Mouse (Mus musculus) adrenal gland, postnatal 36 days (tissue): Measurements from ENCODE around the gene Tnp1. TPM values are rescaled to one million over a fixed set of nuclear protein-coding genes. Genes with fewer than 3 reads are reported as not detected.
A peak's percentile ranks its signal among the peaks of the same experiment; 100 is the strongest.

Experiments used
- DNase-seq, 2 experiments: peaks; one replicate each; pipeline ENCODE4 v3.0.0; 2021; ENCODE audit warnings: mixed read lengths in 1 of 2
- long read RNA-seq, 2 experiments: library from polyadenylated mRNA; stranded (forward); transcript quantifications; one replicate each; pipeline ENCODE4 v2.0.0; 2021; ENCODE audit warnings: borderline sequencing depth in 2 of 2
- total RNA-seq, 2 experiments: library from RNA; stranded (reverse); gene quantifications; 2 replicates each; pipeline ENCODE4 v1.2.3; 2021

Gene Tnp1
- total RNA-seq = not detected
- long read RNA-seq, experiment 1 = 0 reads
- long read RNA-seq, experiment 2 = 0 reads

GRCm38 (mm10) chr1:73015731-73016130, at the start of gene Tnp1:
TSS of gene Tnp1 (minus strand) at chr1:73015909.
- no peak for DNase-seq

DNA sequence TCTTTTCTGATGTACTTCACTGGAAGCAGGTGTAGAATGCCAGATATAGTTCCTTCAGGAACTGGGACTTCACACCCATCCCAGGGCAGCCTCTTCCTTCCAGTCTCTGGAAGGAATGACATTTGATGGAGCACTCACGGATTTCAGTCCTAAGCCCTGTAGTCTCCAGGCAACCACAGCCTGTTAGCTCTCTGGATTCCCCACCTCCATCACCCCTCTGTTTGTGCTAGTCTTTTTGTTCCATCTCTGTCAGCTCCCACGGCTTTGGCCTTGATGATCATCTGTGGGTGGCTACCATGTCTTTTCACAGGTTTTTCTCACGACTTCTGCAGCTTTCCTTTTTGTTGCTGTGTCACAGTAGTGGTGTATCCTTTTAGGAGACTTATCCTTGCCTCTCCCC, 48.6 kb upstream of the Tnp1 start:
- DNase-seq = no peak

DNA sequence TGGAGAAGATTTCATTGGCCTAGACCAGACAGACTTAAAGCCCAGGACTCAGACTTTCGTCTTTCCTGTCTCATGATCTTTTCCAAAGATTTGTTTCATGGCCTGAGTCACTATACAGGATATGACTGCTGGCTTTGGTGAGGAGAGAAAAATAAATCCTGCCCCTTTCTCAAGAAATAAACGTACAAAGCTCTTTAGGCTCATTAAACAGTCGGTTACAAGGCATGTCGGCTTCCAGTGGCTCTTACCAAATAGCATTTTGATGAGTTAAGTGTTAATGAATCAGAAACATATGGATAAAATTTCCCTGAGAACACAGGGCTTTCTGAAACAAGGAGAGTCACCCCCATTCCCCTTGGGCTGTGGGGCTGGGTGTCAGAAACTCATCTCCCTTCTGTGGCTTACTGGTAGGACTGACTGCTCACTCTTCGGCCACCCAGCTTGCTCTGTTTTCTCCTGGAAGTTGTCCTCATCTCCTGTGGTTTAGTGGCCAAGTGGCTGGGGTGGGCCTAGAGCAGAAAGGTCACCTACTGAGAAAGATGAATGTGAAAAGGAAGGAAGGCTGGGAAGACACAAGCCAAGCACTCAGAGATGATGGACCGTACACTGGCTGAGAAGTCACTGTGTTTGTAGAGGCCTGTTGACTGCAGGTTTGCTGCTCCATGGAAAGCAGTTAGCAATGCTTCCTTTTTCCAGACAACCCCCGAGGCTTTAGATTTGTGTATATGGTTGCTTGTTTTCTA, 46.0 kb upstream of the Tnp1 start:
- DNase-seq = no peak

DNA sequence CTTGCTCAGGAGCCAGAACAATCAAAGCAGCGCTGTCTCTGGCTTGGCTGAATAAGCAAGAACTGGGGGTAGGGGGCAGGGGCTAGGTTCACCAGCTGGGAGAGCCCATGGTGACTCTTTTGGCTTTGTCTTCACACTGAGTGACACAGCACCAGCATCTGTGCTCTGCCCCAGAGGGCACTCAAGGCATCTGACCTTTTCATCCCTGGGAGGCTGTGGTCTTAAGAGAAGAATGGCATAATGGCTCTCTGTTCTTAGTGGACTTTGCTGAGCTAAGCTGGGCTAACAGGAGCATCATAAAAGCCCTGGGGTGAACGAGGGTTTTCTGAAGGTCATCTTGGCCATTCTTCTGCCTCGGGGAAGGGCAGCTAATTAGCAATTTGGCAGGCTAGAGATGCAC, 44.6 kb upstream of the Tnp1 start:
- DNase-seq = no peak

DNA sequence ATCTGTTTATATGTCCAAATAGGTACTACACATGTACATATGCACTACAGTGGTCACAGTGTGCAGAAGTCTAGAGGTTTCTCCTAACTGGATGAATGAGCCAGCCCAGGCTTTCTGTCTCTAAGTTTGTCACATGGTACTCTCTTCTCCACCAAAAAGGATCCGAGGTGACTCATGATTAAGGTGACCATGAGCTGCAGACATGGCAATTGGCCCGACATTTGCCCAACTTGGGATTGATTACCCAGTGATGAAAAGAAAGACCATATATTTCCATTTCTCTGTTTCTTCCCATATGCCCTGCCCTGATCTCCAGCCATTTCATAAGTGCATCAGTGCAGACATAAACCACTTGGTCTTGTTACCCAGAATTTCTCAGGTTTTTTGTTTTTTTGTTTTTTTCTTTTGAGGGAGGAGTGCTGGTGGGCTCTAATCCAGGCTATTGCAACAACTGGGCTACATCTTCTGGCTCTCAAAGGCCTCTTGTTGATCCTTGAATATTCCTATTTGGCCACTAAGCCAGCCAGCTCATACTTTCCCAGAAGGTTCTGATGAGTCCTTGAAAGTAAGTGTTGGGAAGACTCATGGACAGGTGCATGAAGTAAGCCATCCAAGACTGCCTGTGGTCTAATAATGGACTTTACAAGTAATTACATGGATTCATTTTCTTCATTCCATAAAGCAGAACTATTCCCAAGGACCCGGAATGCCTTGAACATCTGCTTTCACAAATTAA, 40.7 kb upstream of the Tnp1 start:
- peak in 1 of 2 experiments; percentile 61 for DNase-seq

GRCm38 (mm10) chr1:73055820-73056219, 40.1 kb upstream of the Tnp1 start:
- DNase-seq = no peak

DNA sequence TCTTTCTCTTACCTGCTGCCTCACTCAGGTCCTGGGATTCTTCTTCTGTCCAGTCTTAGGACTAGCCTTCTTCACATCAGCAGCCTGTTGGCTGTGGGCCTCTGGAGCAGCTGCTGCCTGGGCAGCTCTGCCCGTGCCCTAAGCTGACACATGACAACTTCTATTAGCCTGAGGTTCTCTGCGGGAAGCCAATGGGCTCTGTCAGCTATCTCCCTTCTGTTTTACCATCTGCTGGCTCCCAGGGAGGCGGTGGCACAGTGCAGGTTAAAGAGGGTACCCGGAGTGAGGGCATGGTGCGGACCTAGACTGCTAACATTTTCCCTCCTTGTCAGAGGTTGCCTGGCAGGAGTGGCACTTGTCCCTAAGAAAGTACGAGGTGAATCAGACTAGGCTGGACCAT, 39.5 kb upstream of the Tnp1 start:
- no peak for DNase-seq

GRCm38 (mm10) chr1:73053545-73054326, 38.0 kb upstream of the Tnp1 start:
- DNase-seq = no peak

GRCm38 (mm10) chr1:73046896-73047672, 31.4 kb upstream of the Tnp1 start:
- DNase-seq = no peak

DNA sequence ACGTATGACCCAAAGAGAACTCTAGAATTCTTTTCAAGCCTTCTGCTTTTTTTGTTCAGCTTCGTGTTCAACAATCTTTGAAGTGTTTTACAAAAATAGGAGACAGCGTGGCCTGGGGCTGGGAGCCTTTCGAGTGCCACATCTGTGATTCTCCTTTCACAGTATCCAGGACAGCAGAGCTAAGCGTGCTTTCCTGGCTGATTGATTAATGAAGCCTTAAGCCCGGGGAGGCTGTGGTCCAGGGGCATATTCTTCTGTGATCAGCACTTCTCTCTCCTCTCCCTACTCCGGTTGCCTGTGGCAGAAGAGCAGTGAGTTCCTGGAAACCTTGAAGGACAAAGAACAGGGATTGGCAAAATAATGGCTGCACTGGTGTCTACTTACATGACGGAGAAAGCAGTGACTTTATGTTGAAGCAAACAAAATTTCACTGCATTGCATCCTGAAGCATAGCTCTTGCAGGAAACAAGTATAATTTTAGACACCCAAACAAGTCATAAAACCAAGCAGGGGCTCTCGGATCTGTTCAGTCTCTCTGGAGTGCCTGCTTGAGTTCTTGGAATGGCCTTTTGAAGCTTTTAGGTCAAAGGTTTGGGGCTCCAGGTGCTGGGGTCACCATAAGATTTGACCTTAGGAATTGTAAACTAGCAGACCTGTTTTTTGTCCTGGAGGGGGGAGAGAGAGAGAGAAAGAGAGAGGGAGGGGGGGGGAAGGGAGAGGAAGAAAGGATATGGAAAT, 30.4 kb upstream of the Tnp1 start:
- DNase-seq = no peak

DNA sequence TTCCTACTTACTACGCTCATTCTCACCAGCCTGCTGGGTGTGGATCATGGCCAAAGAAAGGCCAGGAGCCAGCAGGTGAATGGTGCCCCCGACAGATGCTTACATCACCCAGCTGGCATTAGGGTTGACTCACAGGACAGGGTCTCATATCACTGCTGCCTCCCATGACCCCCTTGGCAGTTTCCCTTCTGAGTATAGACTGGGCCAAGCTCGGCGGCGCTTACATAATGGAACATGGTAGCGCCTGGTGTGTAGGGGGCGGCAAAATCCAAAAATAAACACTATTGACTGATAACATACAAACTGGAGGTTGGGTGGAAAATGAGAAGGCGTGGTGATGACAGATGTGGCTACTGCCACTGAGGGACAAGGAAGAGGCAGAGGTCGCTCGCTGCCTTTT, 28.0 kb upstream of the Tnp1 start:
- no peak for DNase-seq

DNA sequence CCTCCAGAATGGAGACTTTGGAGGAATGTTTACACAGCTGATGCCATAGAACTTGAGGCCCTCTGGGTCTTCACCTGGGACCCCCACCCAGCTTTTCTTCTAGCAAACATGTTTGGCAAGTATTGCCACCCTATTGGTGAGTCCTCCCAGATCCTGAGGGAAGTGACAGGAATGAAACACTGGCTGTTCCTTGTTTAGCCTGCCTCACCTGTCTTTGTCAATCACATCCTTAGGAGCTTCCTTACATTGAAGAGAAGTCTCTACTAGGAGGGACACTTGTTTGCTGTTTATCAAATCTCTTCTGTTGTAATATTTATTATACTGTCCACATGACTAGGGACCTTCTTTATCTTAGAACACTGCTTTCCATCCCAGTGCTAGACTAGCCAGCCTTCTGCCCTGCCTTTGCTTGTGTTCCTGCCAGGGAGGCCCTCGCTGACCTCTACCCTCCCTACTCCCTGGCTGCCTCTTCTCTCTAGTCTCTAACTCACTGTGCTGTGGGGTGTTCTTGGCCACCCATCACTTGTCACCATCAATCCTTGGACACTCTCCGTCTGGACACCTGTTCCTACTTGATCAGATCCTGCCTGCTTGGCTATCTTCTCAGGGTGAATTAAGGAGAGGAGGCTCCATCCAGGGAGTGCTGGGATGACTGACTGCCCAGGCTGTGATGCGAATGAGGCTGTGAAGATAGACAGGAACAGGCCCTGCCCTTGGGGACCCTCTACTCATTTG, 25.1 kb upstream of the Tnp1 start:
- DNase-seq = no peak

- no peak for DNase-seq
These were observed 22.8 kb upstream of the Tnp1 start for GRCm38 (mm10) chr1:73038532-73038931.

DNA sequence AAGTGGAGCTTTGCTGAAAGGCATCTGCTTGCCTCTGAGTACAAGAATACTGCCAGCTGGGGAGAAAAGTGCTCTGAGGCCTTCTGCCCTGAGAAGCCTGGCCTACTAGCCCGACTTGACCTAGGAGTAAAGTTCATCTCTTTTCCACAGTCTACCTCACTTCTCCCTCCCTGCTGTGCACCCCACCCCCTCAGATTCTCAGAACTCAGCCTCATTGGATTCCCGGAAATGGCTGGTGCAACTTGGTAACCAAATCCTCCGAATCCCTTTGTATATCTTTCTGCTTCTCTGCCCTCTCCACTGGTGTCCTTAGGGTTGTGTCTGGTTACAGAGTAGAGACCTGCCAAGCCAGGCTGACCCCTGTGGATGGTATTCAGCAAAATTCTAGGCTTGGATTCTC, 20.8 kb upstream of the Tnp1 start:
- no peak for DNase-seq

DNA sequence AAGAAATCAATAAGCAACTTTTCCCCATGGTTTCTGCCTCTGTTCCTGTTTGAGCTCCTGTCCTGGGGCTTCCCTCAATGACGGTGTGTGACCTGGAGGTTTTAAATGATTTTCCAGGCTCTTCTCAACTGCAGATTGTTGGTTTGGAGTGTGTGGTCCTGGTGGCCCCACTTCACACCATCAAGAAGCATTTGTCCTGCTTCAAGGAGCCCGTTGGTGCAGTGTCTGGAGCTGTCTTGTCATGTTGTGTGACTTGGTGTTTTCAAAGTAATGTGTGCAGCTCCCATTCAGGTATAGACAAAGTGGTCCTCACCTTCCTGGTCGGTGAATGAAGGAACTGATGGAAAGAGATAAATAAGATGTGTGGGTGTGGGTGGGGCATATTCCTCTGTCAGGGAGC, 20.0 kb upstream of the Tnp1 start:
- no peak for DNase-seq

DNA sequence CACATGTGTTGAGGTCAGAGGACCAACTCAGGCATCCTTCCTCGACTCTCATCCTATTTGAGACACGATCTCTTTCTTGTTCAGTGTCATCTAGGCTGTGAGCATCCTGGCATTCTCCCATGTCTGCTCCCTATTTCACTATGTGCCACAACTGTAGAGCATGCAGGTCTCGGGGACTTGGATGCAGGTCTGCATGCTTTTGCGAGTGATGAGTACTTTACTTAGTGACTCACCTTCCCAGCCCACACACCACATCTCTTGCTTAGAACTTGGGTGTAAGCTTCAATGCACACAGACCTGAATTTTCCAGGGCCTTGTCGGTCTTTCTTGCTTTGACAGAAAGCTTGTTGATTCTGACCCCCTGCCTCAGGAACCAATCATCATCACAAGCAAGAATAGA, 16.8 kb upstream of the Tnp1 start:
- DNase-seq = no peak

GRCm38 (mm10) chr1:73028741-73029140, 13.0 kb upstream of the Tnp1 start:
- DNase-seq = no peak

- DNase-seq = no peak
These were observed 11.7 kb upstream of the Tnp1 start for GRCm38 (mm10) chr1:73027381-73027780.

- DNase-seq = no peak
These were observed 11.1 kb upstream of the Tnp1 start for GRCm38 (mm10) chr1:73026786-73027299.

- no peak for DNase-seq
These were observed 10.4 kb upstream of the Tnp1 start for GRCm38 (mm10) chr1:73026157-73026556.
